Mouse (Mus musculus): Measurements from ENCODE around the gene Churc1. TPM values are rescaled to one million over a fixed set of nuclear protein-coding genes. Genes with fewer than 3 reads are reported as not detected.
A peak's percentile ranks its signal among the peaks of the same experiment; 100 is the strongest.

Gene Churc1
- polyA plus RNA-seq, 1 experiment from 2014 or later, result 148 TPM

DNA sequence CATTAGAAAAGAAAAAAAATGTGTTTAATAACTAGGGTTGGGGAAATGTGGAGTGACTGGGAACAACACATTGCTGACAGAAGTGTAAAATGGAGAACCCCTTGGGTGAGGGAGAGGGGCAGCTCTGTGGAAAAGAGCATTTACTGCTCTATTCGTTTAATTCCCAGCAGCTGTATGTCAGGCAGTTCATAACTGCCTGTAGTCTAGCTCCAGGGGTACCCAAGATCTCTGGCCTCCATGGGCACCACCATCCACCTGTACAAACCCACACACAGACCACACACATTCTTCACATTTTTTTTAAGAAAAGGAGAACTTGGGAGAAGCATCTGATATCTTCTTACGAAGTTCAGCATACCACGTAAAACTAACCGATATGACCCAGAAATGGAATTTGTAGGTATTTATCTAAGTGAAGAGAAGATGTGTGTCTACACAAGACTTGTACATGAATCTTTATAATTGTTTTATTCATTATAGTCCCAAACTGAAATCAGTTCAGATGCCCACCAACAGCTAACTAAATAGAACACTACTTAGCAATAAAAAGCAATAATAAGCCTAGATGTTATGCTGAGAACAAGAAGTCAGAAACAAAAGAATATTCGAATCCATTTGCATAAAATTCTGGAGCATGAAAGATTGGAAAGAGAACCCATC is 5.6 kb downstream of the Churc1 start:
- H3K9me3 ChIP-seq (replicated peaks; ENCODE audit: control insufficient read depth, low read length), result no peaks in the 10 kb centered on the region
- H3K4me2 ChIP-seq, result no peak overlapping the region
- no peak overlapping the region for H3K9ac ChIP-seq (ENCODE audit: low read depth, low read length)
- H3K27ac ChIP-seq (ENCODE audit: low read depth, low read length), result no peak overlapping the region
- H3K4me1 ChIP-seq (ENCODE audit: control insufficient read depth, insufficient read depth, low read length), result peaks cover 9% of the 10 kb centered on the region; the same call in 1 of the 2 replicates
- H3K27me3 ChIP-seq (ENCODE audit: control insufficient read depth, insufficient read depth, low read length), result no peaks in the 10 kb centered on the region
- no peak overlapping the region for H3K4me3 ChIP-seq (ENCODE audit: low read depth, low read length)
- 88% methylated on average over 5 of the region's 5 CpGs for WGBS (ENCODE audit: insufficient replicate concordance)
- ATAC-seq (replicated peaks; ENCODE audit: insufficient number of reproducible peaks, low FRiP score, low TSS enrichment), result no peak
- no peaks in the 10 kb centered on the region for H3K36me3 ChIP-seq (ENCODE audit: control insufficient read depth, insufficient read depth, low read length)

DNA sequence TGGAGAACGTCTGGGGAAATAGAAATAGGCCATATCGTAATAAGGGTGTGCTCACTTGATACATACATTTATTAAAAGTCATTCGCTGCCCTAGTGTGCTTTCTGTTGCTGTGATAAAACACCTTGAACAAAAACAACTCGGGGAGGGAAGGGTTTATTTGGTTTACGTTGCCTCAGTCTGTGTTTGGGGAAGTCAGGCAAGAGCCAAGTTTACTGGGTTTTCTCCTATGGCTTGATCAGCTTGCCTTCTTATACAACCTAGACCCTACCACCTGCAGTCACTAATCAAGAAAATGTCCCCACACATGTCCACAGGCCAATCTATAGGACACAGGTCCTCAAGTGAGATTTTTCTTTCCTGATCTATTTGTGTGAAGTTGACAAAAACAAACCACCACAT is 6.2 kb downstream of the Churc1 start:
- Histone ChIP-seq H3K4me2 (no peak overlapping the region), H3K9ac (ENCODE audit: low read depth, low read length) (no peak overlapping the region), H3K36me3 (ENCODE audit: control insufficient read depth, insufficient read depth, low read length) (no peaks in the 10 kb centered on the region), H3K4me3 (ENCODE audit: low read depth, low read length) (no peak overlapping the region), H3K27ac (ENCODE audit: low read depth, low read length) (no peak overlapping the region), H3K27me3 (ENCODE audit: control insufficient read depth, insufficient read depth, low read length) (no peaks in the 10 kb centered on the region), H3K4me1 (ENCODE audit: control insufficient read depth, insufficient read depth, low read length) (0 out of 2 replicates have a peak, but pooled peaks cover 5% of the 10 kb centered on the region), H3K9me3 (replicated peaks; ENCODE audit: control insufficient read depth, low read length) (no peaks in the 10 kb centered on the region)
- ATAC-seq (replicated peaks; ENCODE audit: insufficient number of reproducible peaks, low FRiP score, low TSS enrichment), result no peak
- WGBS (ENCODE audit: insufficient replicate concordance), result 88% methylated on average over 5 of the region's 5 CpGs

- H3K27me3 ChIP-seq (ENCODE audit: control insufficient read depth, insufficient read depth, low read length), result no peaks in the 10 kb centered on the region
- H3K36me3 ChIP-seq (ENCODE audit: control insufficient read depth, insufficient read depth, low read length), result peaks cover 3% of the 10 kb centered on the region; the same call in 1 of the 2 replicates
- no peaks in the 10 kb centered on the region for H3K9me3 ChIP-seq (replicated peaks; ENCODE audit: control insufficient read depth, low read length)
- ATAC-seq (replicated peaks; ENCODE audit: insufficient number of reproducible peaks, low FRiP score, low TSS enrichment), result no peak
- H3K9ac ChIP-seq (ENCODE audit: low read depth, low read length), result no peak overlapping the region
- H3K27ac ChIP-seq (ENCODE audit: low read depth, low read length), result no peak overlapping the region
- no peak overlapping the region for H3K4me2 ChIP-seq
- no peak overlapping the region for H3K4me3 ChIP-seq (ENCODE audit: low read depth, low read length)
- H3K4me1 ChIP-seq (ENCODE audit: control insufficient read depth, insufficient read depth, low read length), result 0 out of 2 replicates have a peak, but pooled peaks cover 5% of the 10 kb centered on the region
- WGBS (ENCODE audit: insufficient replicate concordance), result 68% methylated on average over 3 of the region's 3 CpGs
Measured at GRCm38 (mm10) chr12:76774652-76775051, 9.3 kb downstream of the Churc1 start.

DNA sequence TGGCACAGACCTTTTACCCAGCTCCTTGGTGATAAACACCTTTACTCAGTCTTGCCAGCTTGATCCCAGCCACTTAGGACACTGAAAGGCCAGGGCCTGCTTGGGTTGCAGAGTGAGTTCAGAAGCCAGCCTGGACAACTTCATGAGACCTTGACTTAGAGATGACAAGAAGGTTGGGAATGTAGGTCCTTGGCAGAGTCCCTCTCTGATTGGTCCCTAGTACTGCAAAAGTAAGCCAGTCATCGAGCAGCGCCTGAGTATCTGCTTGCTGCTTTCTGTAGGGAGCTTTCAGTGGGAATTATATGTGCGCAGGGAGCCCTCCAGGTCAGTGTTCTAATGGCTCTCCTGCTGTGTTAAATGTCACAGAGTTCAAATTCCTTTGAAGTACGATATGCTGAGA is 9.8 kb downstream of the Churc1 start:
- peaks cover 3% of the 10 kb centered on the region; the same call in 1 of the 2 replicates for H3K36me3 ChIP-seq (ENCODE audit: control insufficient read depth, insufficient read depth, low read length)
- no peak overlapping the region for H3K4me3 ChIP-seq (ENCODE audit: low read depth, low read length)
- ATAC-seq (replicated peaks; ENCODE audit: insufficient number of reproducible peaks, low FRiP score, low TSS enrichment), result no peak
- 57% methylated on average over 4 of the region's 4 CpGs for WGBS (ENCODE audit: insufficient replicate concordance)
- H3K27me3 ChIP-seq (ENCODE audit: control insufficient read depth, insufficient read depth, low read length), result no peaks in the 10 kb centered on the region
- no peak overlapping the region for H3K4me2 ChIP-seq
- H3K27ac ChIP-seq (ENCODE audit: low read depth, low read length), result 0 out of 2 replicates have a peak overlapping the region, but pooled peaks have one; percentile 2
- H3K4me1 ChIP-seq (ENCODE audit: control insufficient read depth, insufficient read depth, low read length), result 0 out of 2 replicates have a peak, but pooled peaks cover 5% of the 10 kb centered on the region
- no peak overlapping the region for H3K9ac ChIP-seq (ENCODE audit: low read depth, low read length)
- H3K9me3 ChIP-seq (replicated peaks; ENCODE audit: control insufficient read depth, low read length), result no peaks in the 10 kb centered on the region

DNA sequence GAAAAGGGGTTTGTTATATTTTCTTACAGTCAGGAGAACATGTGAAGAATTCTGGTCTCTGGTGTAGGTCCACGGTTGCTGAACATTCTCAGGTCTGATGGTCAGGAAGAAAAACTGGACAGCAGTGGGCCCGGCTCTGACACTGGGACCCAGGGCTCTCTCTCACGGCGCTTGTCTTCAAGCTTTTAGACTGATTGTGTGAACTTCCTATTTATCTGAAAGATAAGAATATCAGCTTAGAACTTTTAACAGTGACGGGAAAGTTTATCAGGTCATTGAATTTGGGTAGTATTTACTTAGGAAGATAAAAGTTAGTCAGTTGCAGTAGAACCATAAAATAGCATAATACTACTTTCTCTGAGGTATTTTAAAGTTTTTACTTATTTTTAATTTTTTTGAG is 11.6 kb downstream of the Churc1 start:
- 37% methylated on average over 5 of the region's 5 CpGs for WGBS (ENCODE audit: insufficient replicate concordance)

DNA sequence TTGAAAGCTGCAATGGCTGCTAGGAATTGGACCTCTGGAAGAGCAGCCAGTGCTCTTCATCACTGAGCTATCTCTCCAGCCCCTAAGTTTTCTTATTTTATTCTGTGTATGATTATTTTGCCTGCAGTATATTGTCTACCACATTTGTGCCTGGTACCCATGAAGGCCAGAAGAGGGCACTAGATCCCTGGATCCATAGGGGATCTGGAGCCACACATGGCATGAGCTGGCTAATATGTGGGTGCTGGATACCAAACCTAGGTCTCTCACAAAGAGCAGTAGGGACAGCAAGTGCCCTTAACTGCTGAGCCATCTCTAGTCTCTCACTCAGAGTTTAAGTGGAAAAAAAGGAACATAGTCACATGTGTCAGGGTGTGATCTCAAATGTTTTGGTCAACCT is 12.5 kb downstream of the Churc1 start:
- ATAC-seq (replicated peaks; ENCODE audit: insufficient number of reproducible peaks, low FRiP score, low TSS enrichment), result no peak
- Histone ChIP-seq H3K4me2 (no peak overlapping the region), H3K4me1 (ENCODE audit: control insufficient read depth, insufficient read depth, low read length) (0 out of 2 replicates have a peak, but pooled peaks cover 9% of the 10 kb centered on the region), H3K9ac (ENCODE audit: low read depth, low read length) (no peak overlapping the region), H3K27ac (ENCODE audit: low read depth, low read length) (no peak overlapping the region), H3K27me3 (ENCODE audit: control insufficient read depth, insufficient read depth, low read length) (no peaks in the 10 kb centered on the region), H3K4me3 (ENCODE audit: low read depth, low read length) (no peak overlapping the region), H3K9me3 (replicated peaks; ENCODE audit: control insufficient read depth, low read length) (no peaks in the 10 kb centered on the region), H3K36me3 (ENCODE audit: control insufficient read depth, insufficient read depth, low read length) (peaks cover 3% of the 10 kb centered on the region; the same call in 1 of the 2 replicates)

More for the DNA sequence above, 11.6 kb downstream of the Churc1 start:
- H3K9ac ChIP-seq (ENCODE audit: low read depth, low read length), result no peak overlapping the region
- no peak overlapping the region for H3K4me2 ChIP-seq
- 0 out of 2 replicates have a peak, but pooled peaks cover 9% of the 10 kb centered on the region for H3K4me1 ChIP-seq (ENCODE audit: control insufficient read depth, insufficient read depth, low read length)
- H3K4me3 ChIP-seq (ENCODE audit: low read depth, low read length), result no peak overlapping the region
- no peaks in the 10 kb centered on the region for H3K27me3 ChIP-seq (ENCODE audit: control insufficient read depth, insufficient read depth, low read length)
- no peaks in the 10 kb centered on the region for H3K9me3 ChIP-seq (replicated peaks; ENCODE audit: control insufficient read depth, low read length)
- peaks cover 3% of the 10 kb centered on the region; the same call in 1 of the 2 replicates for H3K36me3 ChIP-seq (ENCODE audit: control insufficient read depth, insufficient read depth, low read length)
- no peak for ATAC-seq (replicated peaks; ENCODE audit: insufficient number of reproducible peaks, low FRiP score, low TSS enrichment)
- no peak overlapping the region for H3K27ac ChIP-seq (ENCODE audit: low read depth, low read length)

DNA sequence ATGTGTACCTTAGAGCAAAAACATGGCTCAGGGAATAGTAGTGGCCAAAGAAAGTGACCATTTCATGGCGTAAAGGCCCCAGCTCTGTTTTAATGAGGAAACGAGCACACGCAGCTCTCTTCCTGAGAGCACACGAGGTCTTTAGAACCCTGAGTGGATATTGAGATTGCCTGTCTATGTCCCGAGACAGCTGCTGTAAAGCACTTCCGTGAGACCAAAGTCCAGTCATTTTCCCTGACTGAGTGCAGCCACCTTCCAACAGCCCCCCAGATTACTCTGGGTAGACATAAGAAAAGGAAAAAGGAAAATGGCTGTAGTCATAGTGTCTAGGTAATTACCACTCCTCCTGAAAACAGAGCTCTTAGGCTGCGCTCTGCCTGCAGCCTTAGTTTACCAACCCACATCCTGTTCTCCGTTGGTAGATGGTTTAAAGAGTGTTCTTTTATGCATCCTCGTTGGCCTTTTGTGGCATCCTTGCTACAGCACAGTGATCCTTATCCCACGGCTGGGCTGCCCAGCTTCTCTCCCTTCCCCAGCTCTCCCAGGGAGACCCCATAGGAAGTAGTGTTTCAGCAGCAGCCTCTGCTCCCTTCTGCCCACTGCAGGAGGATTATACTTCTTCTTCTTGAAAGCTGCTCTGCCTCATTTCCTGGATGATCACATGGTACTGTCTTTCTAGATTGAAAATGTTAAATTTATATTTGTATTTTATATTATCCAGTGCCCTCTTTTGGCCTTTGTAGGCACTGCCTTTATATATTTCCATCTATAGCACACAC is 13.2 kb downstream of the Churc1 start:
- Histone ChIP-seq H3K36me3 (ENCODE audit: control insufficient read depth, insufficient read depth, low read length) (peaks cover 3% of the 10 kb centered on the region; the same call in 1 of the 2 replicates), H3K9me3 (replicated peaks; ENCODE audit: control insufficient read depth, low read length) (no peaks in the 10 kb centered on the region), H3K27me3 (ENCODE audit: control insufficient read depth, insufficient read depth, low read length) (no peaks in the 10 kb centered on the region), H3K27ac (ENCODE audit: low read depth, low read length) (no peak overlapping the region), H3K4me3 (ENCODE audit: low read depth, low read length) (no peak overlapping the region), H3K4me1 (ENCODE audit: control insufficient read depth, insufficient read depth, low read length) (0 out of 2 replicates have a peak, but pooled peaks cover 9% of the 10 kb centered on the region), H3K9ac (ENCODE audit: low read depth, low read length) (no peak overlapping the region), H3K4me2 (no peak overlapping the region)
- no peak for ATAC-seq (replicated peaks; ENCODE audit: insufficient number of reproducible peaks, low FRiP score, low TSS enrichment)
- WGBS (ENCODE audit: insufficient replicate concordance), result 80% methylated on average over 10 of the region's 10 CpGs

DNA sequence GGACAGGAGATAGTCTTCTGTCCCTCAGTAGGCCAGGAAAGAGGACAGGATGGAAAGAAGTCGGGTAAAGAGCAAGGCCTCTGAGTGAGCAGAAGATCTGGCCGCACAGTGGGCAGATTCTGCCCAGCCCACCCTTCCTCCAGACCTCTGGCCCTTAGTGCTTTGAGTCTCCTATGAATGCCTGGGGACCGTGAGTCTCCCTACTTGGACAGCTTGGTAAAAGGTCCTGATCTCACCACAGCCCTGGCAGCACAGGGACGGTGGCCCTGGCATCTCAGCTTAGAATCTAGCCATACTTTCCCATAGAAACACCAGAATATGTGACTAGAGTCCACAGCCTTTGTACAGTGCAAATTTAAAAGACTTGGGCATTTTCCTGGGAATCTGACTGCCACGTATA is 14.6 kb downstream of the Churc1 start:
- no peak overlapping the region for H3K4me3 ChIP-seq (ENCODE audit: low read depth, low read length)
- no peak overlapping the region for H3K9ac ChIP-seq (ENCODE audit: low read depth, low read length)
- no peaks in the 10 kb centered on the region for H3K27me3 ChIP-seq (ENCODE audit: control insufficient read depth, insufficient read depth, low read length)
- no peaks in the 10 kb centered on the region for H3K9me3 ChIP-seq (replicated peaks; ENCODE audit: control insufficient read depth, low read length)
- ATAC-seq (replicated peaks; ENCODE audit: insufficient number of reproducible peaks, low FRiP score, low TSS enrichment), result no peak
- H3K36me3 ChIP-seq (ENCODE audit: control insufficient read depth, insufficient read depth, low read length), result peaks cover 3% of the 10 kb centered on the region; the same call in 1 of the 2 replicates
- H3K27ac ChIP-seq (ENCODE audit: low read depth, low read length), result no peak overlapping the region
- no peak overlapping the region for H3K4me2 ChIP-seq
- H3K4me1 ChIP-seq (ENCODE audit: control insufficient read depth, insufficient read depth, low read length), result peaks cover 21% of the 10 kb centered on the region
- 84% methylated on average over 5 of the region's 5 CpGs for WGBS (ENCODE audit: insufficient replicate concordance)

Data from heart, embryonic 11.5 days (tissue).